In genomic region chr7:44857042-44857552, GRCm38 (mm10) we compare ENCODE assay signal across 8 mouse cellular contexts. TPM values are rescaled to one million over a fixed set of nuclear protein-coding genes. Genes with fewer than 3 reads are reported as not detected.
A peak's percentile ranks its signal among the peaks of the same experiment; 100 is the strongest.
DNase-seq lines count a peak whose midpoint lies in the region; ATAC-seq lines count a peak whose summit lies in the region.

TSS of gene Pnkp (plus strand) at chr7:44857139.

- peak; percentile 61 for ATAC-seq in megakaryocyte progenitor cell, adult 5-6 weeks (replicated peaks; ENCODE audit: poor library complexity)

- DNase-seq in adrenal gland, adult (ENCODE audit: inconsistent age in 2 of 2, low spot score in 1 of 2): peak; percentile 90 to 97
- DNase-seq in embryo, embryonic 10 days (ENCODE audit: low spot score): peak; percentile 91
- peak; percentile 75 for DNase-seq in gastrocnemius, postnatal 10 days
- DNase-seq in induced T-regulatory cell, adult 2 months (ENCODE audit: low read depth): peak; percentile 94
- DNase-seq in left cerebral cortex, adult 9 months (ENCODE audit: low spot score in 2 of 2): peak; percentile 89 to 95
- peak; percentile 88 for DNase-seq in right cerebral cortex, postnatal 14 days
- DNase-seq in yolk sac, embryonic 10.5 days (ENCODE audit: low spot score): peak; percentile 92

RNA-seq across cellular contexts. Expression of gene Pnkp, which starts in this region (rescaled TPM):
- total RNA-seq in gastrocnemius, postnatal 10 days (2021): 10 to 100 TPM; 14.4 to 16.5 TPM
- 43.4 and 49.9 TPM in 2 replicates for total RNA-seq in megakaryocyte progenitor cell, adult 5-6 weeks (2015)
- 60.7 and 69.8 TPM in 2 replicates for total RNA-seq in megakaryocyte progenitor cell, adult 5-6 weeks (2017)

Comparison
In these comparisons a context has a peak if more than half of its experiments do, and no peak if none do; other contexts are left out.
1. Peak in every context shown above with its lines: DNase-seq and ATAC-seq.